Mouse (Mus musculus): ENCODE measurements around the gene Ffar1. TPM values are rescaled to one million over a fixed set of nuclear protein-coding genes. Genes with fewer than 3 reads are reported as not detected.

The Ffar1 gene
- not detected in 2 replicates for polyA plus RNA-seq (2016; fragmentation: Nextera tagmentation; extraction: Ambion mirVana)

GRCm38 (mm10) chr7:30861464-30861863 lies at the start of gene Ffar1:
Gene Ffar1 (minus strand): TSS chr7:30861564.
- 88% methylated on average over 12 of the region's 12 CpGs for WGBS
- Histone ChIP-seq H3K4me1 (no peaks in the 10 kb centered on the region), H3K9me3 (no peaks in the 10 kb centered on the region), H3K4me3 (no peak within 1 kb of the TSS), H3K36me3 (no peaks in the 10 kb centered on the region), H3K9ac (no peak within 1 kb of the TSS), H3K27ac (no peak within 1 kb of the TSS), H3K4me2 (replicated peaks) (no peak within 1 kb of the TSS), H3K27me3 (no peaks in the 10 kb centered on the region)
- ATAC-seq (ENCODE audit: insufficient number of reproducible peaks, insufficient read depth, low FRiP score, low TSS enrichment): no peak

GRCm38 (mm10) chr7:30909773-30910172 lies 48.4 kb upstream of the Ffar1 start:
- 79% methylated on average over 6 of the region's 6 CpGs for WGBS
- ATAC-seq (ENCODE audit: insufficient number of reproducible peaks, insufficient read depth, low FRiP score, low TSS enrichment): no peak

GRCm38 (mm10) chr7:30908992-30909431 lies 47.6 kb upstream of the Ffar1 start:
- Histone ChIP-seq H3K27me3 (peaks cover 4% of the 10 kb centered on the region; the same call in 1 of the 2 replicates), H3K4me2 (replicated peaks) (peak overlapping the region; percentile 53), H3K9me3 (no peaks in the 10 kb centered on the region), H3K9ac (0 out of 2 replicates have a peak overlapping the region, but pooled peaks have one; percentile 7), H3K27ac (no peak overlapping the region), H3K36me3 (no peaks in the 10 kb centered on the region), H3K4me1 (peaks cover 9% of the 10 kb centered on the region; the same call in 1 of the 2 replicates), H3K4me3 (peak overlapping the region; percentile 25)
- WGBS: 23% methylated on average over 17 of the region's 17 CpGs
- ATAC-seq (ENCODE audit: insufficient number of reproducible peaks, insufficient read depth, low FRiP score, low TSS enrichment): 0 out of 2 replicates have a peak, but pooled peaks have one; percentile 36

More at GRCm38 (mm10) chr7:30909773-30910172, 48.4 kb upstream of the Ffar1 start:
- H3K27ac ChIP-seq: no peak overlapping the region
- no peak overlapping the region for H3K9ac ChIP-seq
- no peak overlapping the region for H3K4me2 ChIP-seq (replicated peaks)
- H3K4me1 ChIP-seq: peaks cover 9% of the 10 kb centered on the region; the same call in 1 of the 2 replicates
- H3K27me3 ChIP-seq: peaks cover 4% of the 10 kb centered on the region; the same call in 1 of the 2 replicates
- no peaks in the 10 kb centered on the region for H3K9me3 ChIP-seq
- no peak overlapping the region for H3K4me3 ChIP-seq
- no peaks in the 10 kb centered on the region for H3K36me3 ChIP-seq

GRCm38 (mm10) chr7:30908277-30908991 lies 47.1 kb upstream of the Ffar1 start:
- 2% methylated on average over 25 of the region's 26 CpGs for whole genome bisulfite sequencing
- Histone ChIP-seq H3K4me2 (replicated peaks) (peak overlapping the region; percentile 53), H3K27me3 (peaks cover 4% of the 10 kb centered on the region; the same call in 1 of the 2 replicates), H3K4me3 (peak overlapping the region; percentile 25), H3K9ac (peak overlapping the region; percentile 7; the same call in 1 of the 2 replicates), H3K9me3 (no peaks in the 10 kb centered on the region), H3K36me3 (no peaks in the 10 kb centered on the region), H3K27ac (no peak overlapping the region), H3K4me1 (peaks cover 9% of the 10 kb centered on the region; the same call in 1 of the 2 replicates)
- ATAC-seq (ENCODE audit: insufficient number of reproducible peaks, insufficient read depth, low FRiP score, low TSS enrichment): peak; percentile 62; the same call in 1 of the 2 replicates

GRCm38 (mm10) chr7:30904042-30904441 lies 42.7 kb upstream of the Ffar1 start:
- H3K4me1 ChIP-seq: peaks cover 9% of the 10 kb centered on the region; the same call in 1 of the 2 replicates
- no peaks in the 10 kb centered on the region for H3K9me3 ChIP-seq
- WGBS: 50% methylated on average over 4 of the region's 4 CpGs
- no peak overlapping the region for H3K4me2 ChIP-seq (replicated peaks)
- no peak for ATAC-seq (ENCODE audit: insufficient number of reproducible peaks, insufficient read depth, low FRiP score, low TSS enrichment)
- H3K9ac ChIP-seq: no peak overlapping the region
- H3K27ac ChIP-seq: no peak overlapping the region
- H3K4me3 ChIP-seq: no peak overlapping the region
- H3K36me3 ChIP-seq: no peaks in the 10 kb centered on the region
- H3K27me3 ChIP-seq: peaks cover 4% of the 10 kb centered on the region; the same call in 1 of the 2 replicates

GRCm38 (mm10) chr7:30895217-30895616 lies 33.9 kb upstream of the Ffar1 start:
- Histone ChIP-seq H3K36me3 (no peaks in the 10 kb centered on the region), H3K27ac (no peak overlapping the region), H3K9me3 (no peaks in the 10 kb centered on the region), H3K4me2 (replicated peaks) (no peak overlapping the region), H3K9ac (no peak overlapping the region), H3K4me1 (no peaks in the 10 kb centered on the region), H3K27me3 (no peaks in the 10 kb centered on the region), H3K4me3 (no peak overlapping the region)
- ATAC-seq (ENCODE audit: insufficient number of reproducible peaks, insufficient read depth, low FRiP score, low TSS enrichment): no peak
- WGBS: 88% methylated on average over 3 of the region's 3 CpGs

- Histone ChIP-seq H3K9me3 (no peaks in the 10 kb centered on the region), H3K4me3 (no peak overlapping the region), H3K9ac (no peak overlapping the region), H3K4me2 (replicated peaks) (no peak overlapping the region), H3K27ac (no peak overlapping the region), H3K36me3 (no peaks in the 10 kb centered on the region), H3K27me3 (no peaks in the 10 kb centered on the region), H3K4me1 (no peaks in the 10 kb centered on the region)
- 53% methylated on average over 3 of the region's 3 CpGs for WGBS
- ATAC-seq (ENCODE audit: insufficient number of reproducible peaks, insufficient read depth, low FRiP score, low TSS enrichment): no peak
Observed at GRCm38 (mm10) chr7:30892515-30892914, 31.2 kb upstream of the Ffar1 start.

- H3K27ac ChIP-seq: no peak overlapping the region
- no peak overlapping the region for H3K4me3 ChIP-seq
- 86% methylated on average over 9 of the region's 9 CpGs for WGBS
- H3K27me3 ChIP-seq: no peaks in the 10 kb centered on the region
- H3K36me3 ChIP-seq: no peaks in the 10 kb centered on the region
- no peak overlapping the region for H3K4me2 ChIP-seq (replicated peaks)
- H3K9me3 ChIP-seq: no peaks in the 10 kb centered on the region
- H3K4me1 ChIP-seq: no peaks in the 10 kb centered on the region
- ATAC-seq (ENCODE audit: insufficient number of reproducible peaks, insufficient read depth, low FRiP score, low TSS enrichment): no peak
- no peak overlapping the region for H3K9ac ChIP-seq
Observed at GRCm38 (mm10) chr7:30891746-30892145, 30.4 kb upstream of the Ffar1 start.

- H3K4me3 ChIP-seq: no peak overlapping the region
- 73% methylated on average over 2 of the region's 2 CpGs for WGBS
Observed at GRCm38 (mm10) chr7:30890681-30891080, 29.3 kb upstream of the Ffar1 start.

GRCm38 (mm10) chr7:30888786-30889185 lies 27.4 kb upstream of the Ffar1 start:
- Histone ChIP-seq H3K4me2 (replicated peaks) (no peak overlapping the region), H3K4me1 (no peaks in the 10 kb centered on the region), H3K27ac (no peak overlapping the region), H3K9ac (no peak overlapping the region), H3K27me3 (no peaks in the 10 kb centered on the region), H3K4me3 (no peak overlapping the region), H3K9me3 (no peaks in the 10 kb centered on the region), H3K36me3 (no peaks in the 10 kb centered on the region)
- no peak for ATAC-seq (ENCODE audit: insufficient number of reproducible peaks, insufficient read depth, low FRiP score, low TSS enrichment)
- 81% methylated on average over 7 of the region's 7 CpGs for WGBS

More at GRCm38 (mm10) chr7:30890681-30891080, 29.3 kb upstream of the Ffar1 start:
- H3K36me3 ChIP-seq: no peaks in the 10 kb centered on the region
- no peak overlapping the region for H3K9ac ChIP-seq
- no peaks in the 10 kb centered on the region for H3K9me3 ChIP-seq
- H3K27ac ChIP-seq: no peak overlapping the region
- no peak for ATAC-seq (ENCODE audit: insufficient number of reproducible peaks, insufficient read depth, low FRiP score, low TSS enrichment)
- no peaks in the 10 kb centered on the region for H3K4me1 ChIP-seq
- H3K4me2 ChIP-seq (replicated peaks): no peak overlapping the region
- no peaks in the 10 kb centered on the region for H3K27me3 ChIP-seq

GRCm38 (mm10) chr7:30887568-30888188 lies 26.3 kb upstream of the Ffar1 start:
- Histone ChIP-seq H3K4me2 (replicated peaks) (no peak overlapping the region), H3K27ac (no peak overlapping the region), H3K36me3 (no peaks in the 10 kb centered on the region), H3K9me3 (no peaks in the 10 kb centered on the region), H3K4me1 (no peaks in the 10 kb centered on the region), H3K9ac (no peak overlapping the region), H3K27me3 (no peaks in the 10 kb centered on the region), H3K4me3 (no peak overlapping the region)
- 82% methylated on average over 14 of the region's 14 CpGs for WGBS
- ATAC-seq (ENCODE audit: insufficient number of reproducible peaks, insufficient read depth, low FRiP score, low TSS enrichment): no peak

GRCm38 (mm10) chr7:30886852-30887251 lies 25.5 kb upstream of the Ffar1 start:
- H3K4me2 ChIP-seq (replicated peaks): no peak overlapping the region
- no peaks in the 10 kb centered on the region for H3K4me1 ChIP-seq
- ATAC-seq (ENCODE audit: insufficient number of reproducible peaks, insufficient read depth, low FRiP score, low TSS enrichment): no peak
- H3K9me3 ChIP-seq: no peaks in the 10 kb centered on the region
- WGBS: 85% methylated on average over 4 of the region's 4 CpGs
- no peaks in the 10 kb centered on the region for H3K27me3 ChIP-seq
- no peak overlapping the region for H3K9ac ChIP-seq
- H3K4me3 ChIP-seq: no peak overlapping the region
- H3K27ac ChIP-seq: no peak overlapping the region
- H3K36me3 ChIP-seq: no peaks in the 10 kb centered on the region
